Mouse (Mus musculus) C2C12 (cell line): ENCODE data around the gene Nfia.

ENCODE experiments used
- CTCF ChIP-seq: IDR thresholded peaks from one replicate; pipeline ENCODE4 v1.5.1; 2011; ENCODE audit not compliant: control insufficient read depth, insufficient read depth, insufficient read length
- MAX ChIP-seq: IDR thresholded peaks from one replicate; pipeline ENCODE4 v1.6.1; 2011; ENCODE audit warnings: mild to moderate bottlenecking, control low read depth
- MYOG ChIP-seq: IDR thresholded peaks from one replicate; pipeline ENCODE4 v1.6.1; 2011; ENCODE audit not compliant: control insufficient read depth, insufficient read length; ENCODE audit errors: extremely low read depth

- TF ChIP-seq CTCF (no peak), MYOG (no peak), MAX (no peak)
These were observed 217.9 kb downstream of the Nfia start for GRCm38 (mm10) chr4:97990431-97990830.
